Mouse (Mus musculus): ENCODE results near the gene Ninj1.

The Ninj1 gene

GRCm38 (mm10) chr13:49171729-49172128, 15.6 kb upstream of the Ninj1 start:
- no peak for DNase-seq (ENCODE audit: low spot score)

GRCm38 (mm10) chr13:49172335-49172734, 14.9 kb upstream of the Ninj1 start:
- DNase-seq (ENCODE audit: low spot score) = no peak

- DNase-seq (ENCODE audit: low spot score) = peak; percentile 91
Measured at GRCm38 (mm10) chr13:49172971-49173596, 14.2 kb upstream of the Ninj1 start.

- no peak for DNase-seq (ENCODE audit: low spot score)
Measured at GRCm38 (mm10) chr13:49175509-49175908, 11.8 kb upstream of the Ninj1 start.

- peak; percentile 70 for DNase-seq (ENCODE audit: low spot score)
Measured at GRCm38 (mm10) chr13:49178839-49179585, 8.3 kb upstream of the Ninj1 start.

GRCm38 (mm10) chr13:49180274-49180673, 7.0 kb upstream of the Ninj1 start:
- DNase-seq (ENCODE audit: low spot score) = no peak

- no peak for DNase-seq (ENCODE audit: low spot score)
Measured at GRCm38 (mm10) chr13:49180691-49181090, 6.6 kb upstream of the Ninj1 start.

GRCm38 (mm10) chr13:49181411-49181984, 5.8 kb upstream of the Ninj1 start:
- DNase-seq (ENCODE audit: low spot score) = no peak

GRCm38 (mm10) chr13:49183161-49183560, 4.1 kb upstream of the Ninj1 start:
- DNase-seq (ENCODE audit: low spot score) = no peak

GRCm38 (mm10) chr13:49183646-49184045, 3.6 kb upstream of the Ninj1 start:
- no peak for DNase-seq (ENCODE audit: low spot score)

GRCm38 (mm10) chr13:49186798-49187287, 442 bp upstream of the Ninj1 start:
- DNase-seq (ENCODE audit: low spot score) = no peak

GRCm38 (mm10) chr13:49188219-49188965, 1.1 kb downstream of the Ninj1 start:
- no peak for DNase-seq (ENCODE audit: low spot score)

GRCm38 (mm10) chr13:49188966-49189360, 1.7 kb downstream of the Ninj1 start:
- no peak for DNase-seq (ENCODE audit: low spot score)

- no peak for DNase-seq (ENCODE audit: low spot score)
Measured at GRCm38 (mm10) chr13:49189970-49190870, 2.9 kb downstream of the Ninj1 start.

GRCm38 (mm10) chr13:49190876-49191672, 3.8 kb downstream of the Ninj1 start:
- no peak for DNase-seq (ENCODE audit: low spot score)

GRCm38 (mm10) chr13:49191673-49192035, 4.4 kb downstream of the Ninj1 start:
- no peak for DNase-seq (ENCODE audit: low spot score)

- no peak for DNase-seq (ENCODE audit: low spot score)
Measured at GRCm38 (mm10) chr13:49192156-49192855, 5.0 kb downstream of the Ninj1 start.

- DNase-seq (ENCODE audit: low spot score) = no peak
Measured at GRCm38 (mm10) chr13:49193650-49194049, 6.4 kb downstream of the Ninj1 start.

GRCm38 (mm10) chr13:49194811-49195210, 7.5 kb downstream of the Ninj1 start:
- DNase-seq (ENCODE audit: low spot score) = no peak

- DNase-seq (ENCODE audit: low spot score) = no peak
Measured at GRCm38 (mm10) chr13:49195651-49196050, 8.4 kb downstream of the Ninj1 start.
